Mouse (Mus musculus): Measurements from ENCODE around the gene Cd300ld4. TPM values are rescaled to one million over a fixed set of nuclear protein-coding genes. Genes with fewer than 3 reads are reported as not detected.

The Cd300ld4 gene
- total RNA-seq, 2 experiments from 2014 or later, result 0.60 to 2.3 TPM

Other genes with a start within 250 kb of the Cd300ld4 start
- gene Btbd17, start 231.1 kb downstream of the Cd300ld4 start, total RNA-seq (2021), result 10 to 100 TPM; 24.1 to 24.6 TPM
- not detected for gene Gpr142, start 228.1 kb downstream of the Cd300ld4 start, total RNA-seq (2021)
- gene Gprc5c, start 175.9 kb downstream of the Cd300ld4 start, total RNA-seq (2021), result 1 to 10 TPM; 3.6 to 5.1 TPM
- gene Cd300a, start 137.0 kb downstream of the Cd300ld4 start, total RNA-seq (2021), result under 1 TPM; 0.40 to 0.56 TPM
- not detected for gene Cd300lb, start 92.6 kb downstream of the Cd300ld4 start, total RNA-seq (2021)
- not detected for gene Cd300c, start 57.9 kb downstream of the Cd300ld4 start, total RNA-seq (2021)
- under 1 TPM in 1 of 2 experiments, not detected in 1; 0.20 TPM for gene Cd300ld, start 37.1 kb downstream of the Cd300ld4 start, total RNA-seq (2021)
- gene Cd300c2, start 25.1 kb downstream of the Cd300ld4 start, total RNA-seq (2021), result 1 to 10 TPM; 3.3 to 3.7 TPM
- gene Cd300ld2, start 10.8 kb downstream of the Cd300ld4 start, total RNA-seq (2021), result not detected
- gene Cd300ld5, start 10.8 kb upstream of the Cd300ld4 start, total RNA-seq (2021), result 1 to 10 TPM in 1 of 2 experiments, not detected in 1; 1.8 TPM
- not detected for gene Cd300ld3, start 21.4 kb upstream of the Cd300ld4 start, total RNA-seq (2021)
- not detected for gene Cd300e, start 35.2 kb upstream of the Cd300ld4 start, total RNA-seq (2021)
- 1 to 10 TPM; 2.3 to 2.7 TPM for gene Rab37, start 64.4 kb upstream of the Cd300ld4 start, total RNA-seq (2021)
- under 1 TPM; 0.22 to 0.58 TPM for gene Cd300lf, start 107.0 kb upstream of the Cd300ld4 start, total RNA-seq (2021)
- gene Slc9a3r1, start 136.3 kb upstream of the Cd300ld4 start, total RNA-seq (2021), result 10 to 100 TPM; 72.1 to 73.7 TPM
- gene Tmem104, start 160.5 kb upstream of the Cd300ld4 start, total RNA-seq (2021), result 10 to 100 TPM; 16.7 to 19.1 TPM
- 10 to 100 TPM; 21.7 to 24.1 TPM for gene Nat9, start 160.8 kb upstream of the Cd300ld4 start, total RNA-seq (2021)
- 10 to 100 TPM; 43.5 to 50.9 TPM for gene Grin2c, start 240.2 kb upstream of the Cd300ld4 start, total RNA-seq (2021)

Measured in layer of hippocampus, postnatal 36 days (tissue).